Mouse (Mus musculus): ENCODE results near the gene Fut9. TPM values are rescaled to one million over a fixed set of nuclear protein-coding genes. Genes with fewer than 3 reads are reported as not detected.

Gene Fut9
- polyA plus RNA-seq, 1 experiment = 0.18 TPM

- Histone ChIP-seq H3K36me3 (ENCODE audit: control insufficient read depth, insufficient read depth) (no peaks in the 10 kb centered on the region), H3K4me2 (ENCODE audit: low read depth) (no peak overlapping the region), H3K79me2 (ENCODE audit: control insufficient read depth, insufficient read depth) (no peaks in the 10 kb centered on the region), H3ac (ENCODE audit: control insufficient read depth, insufficient read length) (no peak overlapping the region), H3K4me3 (no peak overlapping the region), H3K27me3 (ENCODE audit: control insufficient read depth, insufficient read depth, insufficient read length) (no peaks in the 10 kb centered on the region)
- TF ChIP-seq MYOD1 (IDR thresholded peaks at IDR 0.05; ENCODE audit: control insufficient read depth in 1 of 3, insufficient read length in 2 of 3, low read depth in 2 of 3) (no peak), POLR2A (IDR thresholded peaks at IDR 0.05; ENCODE audit: insufficient read length, low read depth) (no peak), TCF12 (IDR thresholded peaks at IDR 0.05; ENCODE audit: insufficient read depth, poor library complexity, severe bottlenecking) (no peak), MYOG (IDR thresholded peaks at IDR 0.05; ENCODE audit: control insufficient read depth in 1 of 3, insufficient read depth in 1 of 3, insufficient read length in 2 of 3, low read depth in 2 of 3) (no peak), USF1 (IDR thresholded peaks at IDR 0.05; ENCODE audit: low read depth) (no peak), E2F4 (IDR thresholded peaks at IDR 0.05; ENCODE audit: insufficient read depth) (no peak), MAX (IDR thresholded peaks at IDR 0.05; ENCODE audit: low read depth) (no peak)
Observed at GRCm38 (mm10) chr4:25627039-25627438, 173.0 kb downstream of the Fut9 start.

GRCm38 (mm10) chr4:25623176-25623575, 176.9 kb downstream of the Fut9 start:
- H3K79me2 ChIP-seq (ENCODE audit: control insufficient read depth, insufficient read depth) = no peaks in the 10 kb centered on the region
- H3K4me2 ChIP-seq (ENCODE audit: low read depth) = peak overlapping the region; percentile 55
- H3ac ChIP-seq (ENCODE audit: control insufficient read depth, insufficient read length) = no peak overlapping the region
- no peaks in the 10 kb centered on the region for H3K27me3 ChIP-seq (ENCODE audit: control insufficient read depth, insufficient read depth, insufficient read length)
- H3K4me3 ChIP-seq = no peak overlapping the region
- TF ChIP-seq MYOD1 (IDR thresholded peaks at IDR 0.05; ENCODE audit: control insufficient read depth in 1 of 3, insufficient read length in 2 of 3, low read depth in 2 of 3) (peak in 1 of 3 experiments; percentile 52), TCF12 (IDR thresholded peaks at IDR 0.05; ENCODE audit: insufficient read depth, poor library complexity, severe bottlenecking) (no peak)
- H3K36me3 ChIP-seq (ENCODE audit: control insufficient read depth, insufficient read depth) = no peaks in the 10 kb centered on the region

- Histone ChIP-seq H3K4me3 (no peak overlapping the region), H3K79me2 (ENCODE audit: control insufficient read depth, insufficient read depth) (no peaks in the 10 kb centered on the region), H3ac (ENCODE audit: control insufficient read depth, insufficient read length) (no peak overlapping the region), H3K4me2 (ENCODE audit: low read depth) (no peak overlapping the region), H3K36me3 (ENCODE audit: control insufficient read depth, insufficient read depth) (no peaks in the 10 kb centered on the region), H3K27me3 (ENCODE audit: control insufficient read depth, insufficient read depth, insufficient read length) (no peaks in the 10 kb centered on the region)
- no peak for TF ChIP-seq POLR2AphosphoS2 (IDR thresholded peaks at IDR 0.05; ENCODE audit: insufficient read length, low read depth)
Observed at GRCm38 (mm10) chr4:25617301-25617700, 182.7 kb downstream of the Fut9 start.

GRCm38 (mm10) chr4:25613426-25613825, 186.6 kb downstream of the Fut9 start:
- no peak overlapping the region for H3K4me3 ChIP-seq
- H3K36me3 ChIP-seq (ENCODE audit: control insufficient read depth, insufficient read depth) = no peaks in the 10 kb centered on the region
- H3K27me3 ChIP-seq (ENCODE audit: control insufficient read depth, insufficient read depth, insufficient read length) = no peaks in the 10 kb centered on the region
- TF ChIP-seq TCF3 (IDR thresholded peaks at IDR 0.05; ENCODE audit: insufficient read length, low read depth) = no peak
- TF ChIP-seq MAX (IDR thresholded peaks at IDR 0.05; ENCODE audit: low read depth) = no peak
- no peak overlapping the region for H3ac ChIP-seq (ENCODE audit: control insufficient read depth, insufficient read length)
- no peaks in the 10 kb centered on the region for H3K79me2 ChIP-seq (ENCODE audit: control insufficient read depth, insufficient read depth)
- no peak overlapping the region for H3K4me2 ChIP-seq (ENCODE audit: low read depth)

- TF ChIP-seq MAX (IDR thresholded peaks at IDR 0.05; ENCODE audit: low read depth) (no peak), REST (IDR thresholded peaks at IDR 0.05; ENCODE audit: insufficient read depth, insufficient read length) (no peak), USF1 (IDR thresholded peaks at IDR 0.05; ENCODE audit: low read depth) (no peak), MYOG (IDR thresholded peaks at IDR 0.05; ENCODE audit: control insufficient read depth in 1 of 3, insufficient read depth in 1 of 3, insufficient read length in 2 of 3, low read depth in 2 of 3) (no peak), POLR2A (IDR thresholded peaks at IDR 0.05; ENCODE audit: insufficient read length, low read depth) (no peak), MYOD1 (IDR thresholded peaks at IDR 0.05; ENCODE audit: control insufficient read depth in 1 of 3, insufficient read length in 2 of 3, low read depth in 2 of 3) (no peak), TCF3 (IDR thresholded peaks at IDR 0.05; ENCODE audit: insufficient read length, low read depth) (no peak), E2F4 (IDR thresholded peaks at IDR 0.05; ENCODE audit: insufficient read depth) (no peak), SRF (IDR thresholded peaks at IDR 0.05; ENCODE audit: control insufficient read depth, insufficient read length, low read depth) (no peak), CEBPB (IDR thresholded peaks at IDR 0.05; ENCODE audit: insufficient read depth, poor library complexity, severe bottlenecking) (no peak), TCF12 (IDR thresholded peaks at IDR 0.05; ENCODE audit: insufficient read depth, poor library complexity, severe bottlenecking) (no peak), POLR2AphosphoS2 (IDR thresholded peaks at IDR 0.05; ENCODE audit: insufficient read length, low read depth) (no peak)
- H3K4me3 ChIP-seq = no peak overlapping the region
- no peak overlapping the region for H3ac ChIP-seq (ENCODE audit: control insufficient read depth, insufficient read length)
- no peaks in the 10 kb centered on the region for H3K79me2 ChIP-seq (ENCODE audit: control insufficient read depth, insufficient read depth)
- no peaks in the 10 kb centered on the region for H3K36me3 ChIP-seq (ENCODE audit: control insufficient read depth, insufficient read depth)
- H3K4me2 ChIP-seq (ENCODE audit: low read depth) = no peak overlapping the region
- no peaks in the 10 kb centered on the region for H3K27me3 ChIP-seq (ENCODE audit: control insufficient read depth, insufficient read depth, insufficient read length)
Observed at GRCm38 (mm10) chr4:25610481-25610880, 189.6 kb downstream of the Fut9 start.

GRCm38 (mm10) chr4:25593218-25593617, 206.8 kb downstream of the Fut9 start:
- Histone ChIP-seq H3K27me3 (ENCODE audit: control insufficient read depth, insufficient read depth, insufficient read length) (no peaks in the 10 kb centered on the region), H3K4me3 (no peak overlapping the region), H3K36me3 (ENCODE audit: control insufficient read depth, insufficient read depth) (no peaks in the 10 kb centered on the region), H3K4me2 (ENCODE audit: low read depth) (no peak overlapping the region), H3ac (ENCODE audit: control insufficient read depth, insufficient read length) (no peak overlapping the region), H3K79me2 (ENCODE audit: control insufficient read depth, insufficient read depth) (no peaks in the 10 kb centered on the region)
- TF ChIP-seq TCF12 (IDR thresholded peaks at IDR 0.05; ENCODE audit: insufficient read depth, poor library complexity, severe bottlenecking) (no peak), SRF (IDR thresholded peaks at IDR 0.05; ENCODE audit: control insufficient read depth, insufficient read length, low read depth) (no peak), POLR2A (IDR thresholded peaks at IDR 0.05; ENCODE audit: insufficient read length, low read depth) (no peak), MYOG (IDR thresholded peaks at IDR 0.05; ENCODE audit: control insufficient read depth in 1 of 3, insufficient read depth in 1 of 3, insufficient read length in 2 of 3, low read depth in 2 of 3) (no peak), TCF3 (IDR thresholded peaks at IDR 0.05; ENCODE audit: insufficient read length, low read depth) (no peak), REST (IDR thresholded peaks at IDR 0.05; ENCODE audit: insufficient read depth, insufficient read length) (no peak), MAX (IDR thresholded peaks at IDR 0.05; ENCODE audit: low read depth) (no peak), POLR2AphosphoS2 (IDR thresholded peaks at IDR 0.05; ENCODE audit: insufficient read length, low read depth) (no peak), CEBPB (IDR thresholded peaks at IDR 0.05; ENCODE audit: insufficient read depth, poor library complexity, severe bottlenecking) (no peak), USF1 (IDR thresholded peaks at IDR 0.05; ENCODE audit: low read depth) (no peak), E2F4 (IDR thresholded peaks at IDR 0.05; ENCODE audit: insufficient read depth) (no peak), MYOD1 (IDR thresholded peaks at IDR 0.05; ENCODE audit: control insufficient read depth in 1 of 3, insufficient read length in 2 of 3, low read depth in 2 of 3) (no peak)

All from myocyte (in vitro differentiated cells).